21 mouse cellular contexts compared by ENCODE assay signal in genomic region chr4:106900718-106901117, GRCm38 (mm10). TPM values are rescaled to one million over a fixed set of nuclear protein-coding genes. Genes with fewer than 3 reads are reported as not detected.
DNase-seq lines count a peak whose midpoint lies in the region; ATAC-seq lines count a peak whose summit lies in the region.
"Had no signal": no experiment of that assay in that cellular context is flagged by ENCODE, and none has a peak within 500 bp of the region (broad histone marks: within the 10 kb centered on the region; RNA-seq: fewer than 3 reads in every experiment).

No protein-coding gene starts in this region.

- H3K27me3 ChIP-seq in liver, embryonic 11.5 days (replicated peaks; ENCODE audit: control insufficient read depth, insufficient read depth, low read length), result no peaks in the 10 kb centered on the region
- H3K27me3 ChIP-seq in hindbrain, embryonic 11.5 days (ENCODE audit: control insufficient read depth, insufficient read depth, low read length), result no peaks in the 10 kb centered on the region

- H3K9ac ChIP-seq in liver, embryonic 11.5 days (ENCODE audit: low read depth, low read length), result no peak overlapping the region
- no peak overlapping the region for H3K9ac ChIP-seq in hindbrain, embryonic 11.5 days (ENCODE audit: low read depth, low read length)
- H3K9ac ChIP-seq: heart, embryonic 15.5 days; hindbrain, embryonic 12.5 days had no signal

- intact Hi-C loops in heart, postnatal 14 days (cut with DNase I), result no loop called here

- H3K4me1 ChIP-seq in liver, embryonic 11.5 days (replicated peaks; ENCODE audit: control insufficient read depth, insufficient read depth, low read length), result 0 out of 2 replicates have a peak, but pooled peaks cover 9% of the 10 kb centered on the region
- peaks cover 5% of the 10 kb centered on the region; the same call in 1 of the 2 replicates for H3K4me1 ChIP-seq in hindbrain, embryonic 11.5 days (replicated peaks; ENCODE audit: control insufficient read depth, insufficient read depth, low read length)

- no peak overlapping the region for H3K27ac ChIP-seq in liver, embryonic 11.5 days (ENCODE audit: low read depth, low read length)
- H3K27ac ChIP-seq in hindbrain, embryonic 11.5 days (ENCODE audit: low read depth, low read length), result no peak overlapping the region
- H3K27ac ChIP-seq: heart, embryonic 10.5 days; heart, embryonic 15.5 days; hindbrain, embryonic 12.5 days had no signal

- WGBS in liver, embryonic 11.5 days, result 52% methylated on average over 6 of the region's 6 CpGs
- WGBS in hindbrain, embryonic 11.5 days, result 8% methylated on average over 6 of the region's 6 CpGs

- H3K4me3 ChIP-seq in liver, embryonic 11.5 days (ENCODE audit: low read depth, low read length), result no peak overlapping the region
- H3K4me3 ChIP-seq in hindbrain, embryonic 11.5 days (ENCODE audit: low read depth, low read length), result no peak overlapping the region
- H3K4me3 ChIP-seq: heart, embryonic 10.5 days; heart, embryonic 15.5 days; hindbrain, embryonic 12.5 days had no signal

- no peaks in the 10 kb centered on the region for H3K36me3 ChIP-seq in liver, embryonic 11.5 days (ENCODE audit: control insufficient read depth, insufficient read depth, low read length)
- no peaks in the 10 kb centered on the region for H3K36me3 ChIP-seq in hindbrain, embryonic 11.5 days (ENCODE audit: control insufficient read depth, insufficient read depth, low read length)
- H3K36me3 ChIP-seq: heart, embryonic 10.5 days; heart, embryonic 15.5 days; hindbrain, embryonic 12.5 days had no signal

- peak; percentile 30 for DNase-seq in liver, embryonic 11.5 days (ENCODE audit: low spot score)
- DNase-seq in liver, result no peak
- peak; percentile 38 for DNase-seq in embryo, embryonic 10.5 days (ENCODE audit: low spot score)
- peak; percentile 20 for DNase-seq in embryo, embryonic 9.5 days (ENCODE audit: extremely low spot score)
- DNase-seq in retina, embryonic 14.5 days (ENCODE audit: low spot score), result peak; percentile 23
- DNase-seq in heart, postnatal 14 days, result no peak
- DNase-seq in hindbrain, embryonic 11.5 days (ENCODE audit: low spot score), result no peak
- DNase-seq: adrenal gland, adult 2 months; adrenal gland, postnatal 25 days; cerebellum, adult 18-20 months; cerebellum, adult 9-11 months; cerebellum, postnatal 36 days; gastrocnemius, postnatal 10 days; heart, adult 18-20 months; heart, postnatal 36 days had no signal

- no peaks in the 10 kb centered on the region for H3K9me3 ChIP-seq in liver, embryonic 11.5 days (ENCODE audit: control insufficient read depth, low read length)
- no peaks in the 10 kb centered on the region for H3K9me3 ChIP-seq in hindbrain, embryonic 11.5 days (ENCODE audit: control insufficient read depth, low read length)
- H3K9me3 ChIP-seq: heart, embryonic 10.5 days; heart, embryonic 15.5 days; hindbrain, embryonic 12.5 days had no signal

- no peak overlapping the region for H3K4me2 ChIP-seq in liver, embryonic 11.5 days
- H3K4me2 ChIP-seq in hindbrain, embryonic 11.5 days (replicated peaks; ENCODE audit: low read depth, low read length), result no peak overlapping the region
- H3K4me2 ChIP-seq: heart, embryonic 15.5 days; hindbrain, embryonic 12.5 days had no signal

- ATAC-seq in liver, embryonic 11.5 days (replicated peaks; ENCODE audit: low FRiP score), result no peak
- no peak for ATAC-seq in hindbrain, embryonic 11.5 days (ENCODE audit: low FRiP score)
- ATAC-seq: forebrain, embryonic 14.5 days; hindbrain, embryonic 16.5 days; inflammation-experienced regulatory T-cells, adult 6 months had no signal

RNA-seq across cellular contexts. Expression of gene Ssbp3, which starts 9.8 kb away (rescaled TPM):
- 71.1 and 89.0 TPM in 2 replicates for polyA plus RNA-seq in liver, embryonic 11.5 days (2014; fragmentation: Nextera tagmentation; extraction: Ambion mirVana)
- total RNA-seq in heart, postnatal 14 days (2021), result 10 to 100 TPM; 42.5 to 46.9 TPM
- 141 and 159 TPM in 2 replicates for polyA plus RNA-seq in hindbrain, embryonic 11.5 days (2014; fragmentation: Nextera tagmentation; extraction: Ambion mirVana)

Comparison
In these comparisons a context has a peak if more than half of its experiments do, and no peak if none do; other contexts are left out.
1. DNase-seq: peak in liver, embryonic 11.5 days (single experiment), embryo, embryonic 10.5 days (single experiment), embryo, embryonic 9.5 days (single experiment) and retina, embryonic 14.5 days (single experiment); none in liver (single experiment), heart, postnatal 14 days (0 of 2) and hindbrain, embryonic 11.5 days (single experiment).